Mouse (Mus musculus) thymus, postnatal 10 days (tissue): ENCODE data around the gene Mars2.

Source experiments
- DNase-seq, 2 experiments: peaks; one replicate each; pipeline ENCODE4 v3.0.0; 2021; ENCODE audit warnings: low spot score in 2 of 2

The Mars2 gene

GRCm38 (mm10) chr1:55236890-55237642 is at the start of gene Mars2:
TSS of gene Mars2 (plus strand) at chr1:55237177.
- DNase-seq: peak; percentile 91 to 95

- DNase-seq: no peak
Observed at GRCm38 (mm10) chr1:55192015-55192414, 45.0 kb upstream of the Mars2 start.

- peak in 1 of 2 experiments; percentile 34 for DNase-seq
Observed at GRCm38 (mm10) chr1:55192824-55193223, 44.2 kb upstream of the Mars2 start.

- no peak for DNase-seq
Observed at GRCm38 (mm10) chr1:55193316-55193715, 43.7 kb upstream of the Mars2 start.

GRCm38 (mm10) chr1:55194064-55194915 is 42.7 kb upstream of the Mars2 start:
- no peak for DNase-seq

GRCm38 (mm10) chr1:55195021-55195420 is 42.0 kb upstream of the Mars2 start:
- no peak for DNase-seq

- DNase-seq: peak in 1 of 2 experiments; percentile 37
Observed at GRCm38 (mm10) chr1:55196327-55197003, 40.5 kb upstream of the Mars2 start.

- DNase-seq: no peak
Observed at GRCm38 (mm10) chr1:55198719-55199118, 38.3 kb upstream of the Mars2 start.

GRCm38 (mm10) chr1:55201850-55202752 is 34.9 kb upstream of the Mars2 start:
- DNase-seq: no peak

- DNase-seq: no peak
Observed at GRCm38 (mm10) chr1:55205808-55206327, 31.1 kb upstream of the Mars2 start.

GRCm38 (mm10) chr1:55207561-55207960 is 29.4 kb upstream of the Mars2 start:
- DNase-seq: no peak

GRCm38 (mm10) chr1:55208500-55209140 is 28.4 kb upstream of the Mars2 start:
- DNase-seq: peak; percentile 15 to 34

GRCm38 (mm10) chr1:55210202-55210965 is 26.6 kb upstream of the Mars2 start:
- peak; percentile 44 to 51 for DNase-seq

- no peak for DNase-seq
Observed at GRCm38 (mm10) chr1:55211081-55211480, 25.9 kb upstream of the Mars2 start.

GRCm38 (mm10) chr1:55212771-55213170 is 24.2 kb upstream of the Mars2 start:
- no peak for DNase-seq

- no peak for DNase-seq
Observed at GRCm38 (mm10) chr1:55213475-55213874, 23.5 kb upstream of the Mars2 start.

- no peak for DNase-seq
Observed at GRCm38 (mm10) chr1:55213936-55214335, 23.0 kb upstream of the Mars2 start.

- peak; percentile 31 to 39 for DNase-seq
Observed at GRCm38 (mm10) chr1:55215185-55215813, 21.7 kb upstream of the Mars2 start.

- DNase-seq: no peak
Observed at GRCm38 (mm10) chr1:55217191-55217590, 19.8 kb upstream of the Mars2 start.
